Mouse (Mus musculus): ENCODE data around the gene Tmed5.
"Not testable (repeated sequence)": the region's sequence is repeated elsewhere in the genome, so short reads cannot be mapped to it uniquely, and the experiment has no call there.

Gene Tmed5

GRCm38 (mm10) chr5:108132441-108133243, at the start of gene Tmed5, which contains the start of gene Ccdc18:
Tmed5 (minus strand) TSS chr5:108132620.
Ccdc18 (plus strand) TSS chr5:108132875.
- DNase-seq (ENCODE audit: low spot score in 2 of 2), result peak; percentile 96 to 99

- DNase-seq (ENCODE audit: low spot score in 2 of 2), result peak; percentile 8 to 12
Observed at GRCm38 (mm10) chr5:108163695-108164094, 31.3 kb upstream of the Tmed5 start.

- DNase-seq (ENCODE audit: low spot score in 2 of 2), result no peak
Observed at GRCm38 (mm10) chr5:108160796-108161195, 28.4 kb upstream of the Tmed5 start.

GRCm38 (mm10) chr5:108152592-108152991, 20.2 kb upstream of the Tmed5 start:
- no peak for DNase-seq (ENCODE audit: low spot score in 2 of 2)

GRCm38 (mm10) chr5:108131849-108132440, 475 bp downstream of the Tmed5 start:
- no peak for DNase-seq (ENCODE audit: low spot score in 2 of 2)

- no peak for DNase-seq (ENCODE audit: low spot score in 2 of 2)
Observed at GRCm38 (mm10) chr5:108120221-108120900, 12.1 kb downstream of the Tmed5 start.

- DNase-seq (ENCODE audit: low spot score in 2 of 2), result no peak
Observed at GRCm38 (mm10) chr5:108117693-108118092, 14.7 kb downstream of the Tmed5 start.

- no peak for DNase-seq (ENCODE audit: low spot score in 2 of 2)
Observed at GRCm38 (mm10) chr5:108109346-108109745, 23.1 kb downstream of the Tmed5 start.

- DNase-seq (ENCODE audit: low spot score in 2 of 2), result no peak
Observed at GRCm38 (mm10) chr5:108104306-108104705, 28.1 kb downstream of the Tmed5 start.

- no peak for DNase-seq (ENCODE audit: low spot score in 2 of 2)
Observed at GRCm38 (mm10) chr5:108100196-108100595, 32.2 kb downstream of the Tmed5 start.

GRCm38 (mm10) chr5:108097676-108098075, 34.7 kb downstream of the Tmed5 start:
- no peak for DNase-seq (ENCODE audit: low spot score in 2 of 2)

- DNase-seq (ENCODE audit: low spot score in 2 of 2), result not testable (repeated sequence)
Observed at GRCm38 (mm10) chr5:108092731-108093130, 39.7 kb downstream of the Tmed5 start.

GRCm38 (mm10) chr5:108085440-108085839, 47.0 kb downstream of the Tmed5 start:
- no peak for DNase-seq (ENCODE audit: low spot score in 2 of 2)

- no peak for DNase-seq (ENCODE audit: low spot score in 2 of 2)
Observed at GRCm38 (mm10) chr5:108082380-108082779, 50.0 kb downstream of the Tmed5 start.

GRCm38 (mm10) chr5:108079603-108080002, 52.8 kb downstream of the Tmed5 start:
- DNase-seq (ENCODE audit: low spot score in 2 of 2), result no peak

- no peak for DNase-seq (ENCODE audit: low spot score in 2 of 2)
Observed at GRCm38 (mm10) chr5:108076833-108077540, 55.4 kb downstream of the Tmed5 start.

- DNase-seq (ENCODE audit: low spot score in 2 of 2), result no peak
Observed at GRCm38 (mm10) chr5:108076241-108076640, 56.2 kb downstream of the Tmed5 start.

GRCm38 (mm10) chr5:108072301-108072700, 60.1 kb downstream of the Tmed5 start:
- DNase-seq (ENCODE audit: low spot score in 2 of 2), result no peak

GRCm38 (mm10) chr5:108065465-108066411, 66.7 kb downstream of the Tmed5 start, which contains the start of gene Mtf2:
Mtf2 (plus strand) TSS chr5:108065674.
- DNase-seq (ENCODE audit: low spot score in 2 of 2), result peak; percentile 96 to 98

- no peak for DNase-seq (ENCODE audit: low spot score in 2 of 2)
Observed at GRCm38 (mm10) chr5:108060413-108060812, 72.0 kb downstream of the Tmed5 start.
